Mouse (Mus musculus): ENCODE measurements around the gene Mettl11b. TPM values are rescaled to one million over a fixed set of nuclear protein-coding genes. Genes with fewer than 3 reads are reported as not detected.

The Mettl11b gene
- polyA plus RNA-seq (2017; shearing (Covaris generic)): not detected

DNA sequence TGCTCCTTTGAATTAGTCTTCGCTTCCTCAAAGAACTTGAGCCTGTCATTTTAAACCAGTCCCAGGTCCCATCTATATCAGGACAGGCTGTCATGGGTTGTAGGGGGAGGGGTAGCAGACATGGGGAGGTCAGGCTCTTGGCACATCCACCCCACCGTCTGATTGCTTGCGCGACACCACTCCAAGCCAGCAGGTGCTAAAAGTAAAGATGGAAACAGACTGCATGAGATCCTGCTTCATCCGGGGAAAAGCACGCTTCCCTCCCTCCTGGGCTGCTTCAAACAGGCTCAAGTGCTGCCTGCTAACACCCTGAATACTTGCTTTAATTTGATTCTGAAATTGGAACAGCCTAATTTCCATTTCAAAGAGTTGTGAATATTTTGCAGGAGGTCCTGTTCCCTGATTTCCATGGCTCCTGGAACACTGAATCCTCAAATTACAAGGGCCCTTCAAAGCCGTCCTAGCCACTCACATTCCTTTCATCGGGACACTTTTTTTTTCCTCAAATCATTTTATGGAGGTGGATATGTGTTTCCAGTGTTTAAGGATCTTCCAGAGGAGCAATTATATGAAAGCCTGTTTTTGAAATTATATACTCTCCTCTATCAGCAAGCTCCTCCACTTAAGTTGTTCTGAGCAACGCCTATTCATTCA, at the start of gene Mettl11b:
TSS of gene Mettl11b (minus strand) at position 127 of the 654 bp plus-strand sequence.

Other genes starting within 250 kb of the Mettl11b start
- 4.0 TPM for gene Kifap3, start 54.4 kb upstream of the Mettl11b start, polyA plus RNA-seq (2017; shearing (Covaris generic))
- gene Scyl3, start 203.9 kb upstream of the Mettl11b start, polyA plus RNA-seq (2017; shearing (Covaris generic)): 38.4 TPM

Data from activated CD4-positive, CD25-positive, alpha-beta regulatory T cell, adult 9 weeks (primary cell).